Mouse (Mus musculus): ENCODE data around the gene Gm10638. TPM values are rescaled to one million over a fixed set of nuclear protein-coding genes. Genes with fewer than 3 reads are reported as not detected.

The Gm10638 gene
- total and polyA plus RNA-seq, 2 experiments: 0.16 TPM; not detected in 1

DNA sequence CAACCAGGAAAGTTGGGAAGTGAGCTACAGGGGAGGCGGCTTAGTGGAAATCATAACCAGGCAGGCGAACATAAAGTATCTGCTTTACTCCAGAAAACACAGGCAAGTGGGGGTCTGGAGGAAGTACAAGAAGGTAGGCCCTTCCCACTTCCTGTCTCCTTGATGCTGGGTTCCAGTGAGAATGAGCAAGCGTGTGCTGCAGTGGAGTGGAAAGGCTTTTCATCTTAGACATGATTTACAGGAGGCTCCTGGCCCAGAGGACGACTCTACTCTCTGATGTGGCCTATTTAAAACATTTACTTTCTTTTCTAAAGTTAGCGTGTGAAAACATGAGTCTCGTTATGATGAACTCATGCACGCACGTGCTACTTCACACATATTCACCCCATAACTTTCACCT is 33.7 kb downstream of the Gm10638 start:
- Histone ChIP-seq H3K79me2 (ENCODE audit: control insufficient read depth, insufficient read depth, low read length) (no peaks in the 10 kb centered on the region), H3K4me3 (ENCODE audit: insufficient read depth, low read depth, low read length) (no peak overlapping the region), H3K27me3 (ENCODE audit: control insufficient read depth, insufficient read depth, low read length) (no peaks in the 10 kb centered on the region), H3K27ac (replicated peaks; ENCODE audit: insufficient read depth, low read depth, low read length) (no peak overlapping the region), H3K9ac (ENCODE audit: low read depth, low read length) (no peak overlapping the region), H3K4me1 (ENCODE audit: control insufficient read depth, insufficient read depth, low read length) (no peaks in the 10 kb centered on the region), H3K36me3 (ENCODE audit: control insufficient read depth, insufficient read depth, low read length) (no peaks in the 10 kb centered on the region)
- no peak for DNase-seq (ENCODE audit: extremely low read depth, low read depth, low spot score)
- TF ChIP-seq CTCF (IDR thresholded peaks at IDR 0.05; ENCODE audit: low read depth, low read length) (no peak), POLR2A (IDR thresholded peaks at IDR 0.05; ENCODE audit: extremely low read depth, insufficient read depth, low read length) (no peak)
- 89% methylated on average over 8 of the region's 8 CpGs for WGBS

DNA sequence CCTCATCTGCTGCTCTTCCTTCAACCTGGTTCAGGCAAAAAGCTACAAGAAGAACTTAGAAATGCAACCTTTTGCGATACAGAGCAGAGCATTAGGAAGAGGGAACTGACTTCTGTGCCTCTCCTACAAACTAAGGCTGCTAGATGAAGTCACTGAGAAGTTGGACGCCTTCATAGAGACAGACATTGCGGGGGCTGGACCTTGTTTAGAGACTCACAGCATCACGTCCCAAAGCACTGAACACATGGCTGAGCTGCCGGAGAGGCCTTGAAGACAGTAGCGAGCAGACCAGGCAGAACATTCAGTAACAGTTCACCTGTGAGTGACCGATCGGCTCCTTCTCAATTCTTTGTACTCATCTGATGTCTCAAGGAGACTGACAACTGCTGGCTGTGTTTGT is 35.6 kb downstream of the Gm10638 start:
- WGBS: 96% methylated on average over 8 of the region's 8 CpGs
- Histone ChIP-seq H3K4me3 (ENCODE audit: insufficient read depth, low read depth, low read length) (no peak overlapping the region), H3K27me3 (ENCODE audit: control insufficient read depth, insufficient read depth, low read length) (no peaks in the 10 kb centered on the region), H3K27ac (replicated peaks; ENCODE audit: insufficient read depth, low read depth, low read length) (no peak overlapping the region), H3K79me2 (ENCODE audit: control insufficient read depth, insufficient read depth, low read length) (no peaks in the 10 kb centered on the region), H3K9ac (ENCODE audit: low read depth, low read length) (no peak overlapping the region), H3K36me3 (ENCODE audit: control insufficient read depth, insufficient read depth, low read length) (no peaks in the 10 kb centered on the region), H3K4me1 (ENCODE audit: control insufficient read depth, insufficient read depth, low read length) (no peaks in the 10 kb centered on the region)
- no peak for DNase-seq (ENCODE audit: extremely low read depth, low read depth, low spot score)
- TF ChIP-seq CTCF (IDR thresholded peaks at IDR 0.05; ENCODE audit: low read depth, low read length) (no peak), POLR2A (IDR thresholded peaks at IDR 0.05; ENCODE audit: extremely low read depth, insufficient read depth, low read length) (no peak)

- TF ChIP-seq POLR2A (IDR thresholded peaks at IDR 0.05; ENCODE audit: extremely low read depth, insufficient read depth, low read length) (no peak), CTCF (IDR thresholded peaks at IDR 0.05; ENCODE audit: low read depth, low read length) (no peak)
- 59% methylated on average over 5 of the region's 5 CpGs for WGBS
These were observed 41.0 kb downstream of the Gm10638 start for GRCm38 (mm10) chr8:86786498-86786897.

DNA sequence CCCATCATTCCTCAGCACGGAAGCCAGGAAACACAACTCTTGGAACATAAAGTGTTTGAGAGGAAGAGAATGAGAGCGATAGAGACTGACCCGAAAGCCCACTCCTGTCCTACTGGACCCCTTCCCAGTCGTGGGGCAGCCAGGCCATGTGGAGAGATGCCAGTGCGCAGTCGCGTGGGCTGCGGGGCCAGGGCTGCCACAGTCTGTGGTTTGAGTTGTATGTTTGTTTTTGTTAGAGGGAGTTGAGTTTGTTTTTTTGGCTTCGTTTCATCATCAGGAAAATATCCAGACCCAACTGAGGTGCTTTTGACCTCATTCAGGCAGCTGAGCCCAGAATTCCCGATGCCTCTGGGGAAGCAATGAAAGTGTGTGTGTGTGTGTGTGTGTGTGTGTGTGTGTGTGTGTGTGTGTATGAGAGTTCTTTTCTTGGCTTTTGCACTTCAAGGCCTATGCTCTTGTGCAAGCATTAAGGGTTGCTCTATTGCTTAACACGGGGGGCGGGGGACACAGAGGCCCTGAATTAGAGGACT is 42.5 kb downstream of the Gm10638 start:
- peak; percentile 68 for DNase-seq (ENCODE audit: extremely low read depth, low read depth, low spot score)
- no peaks in the 10 kb centered on the region for H3K79me2 ChIP-seq (ENCODE audit: control insufficient read depth, insufficient read depth, low read length)
- no peak overlapping the region for H3K27ac ChIP-seq (replicated peaks; ENCODE audit: insufficient read depth, low read depth, low read length)
- 9% methylated on average over 12 of the region's 12 CpGs for WGBS
- no peaks in the 10 kb centered on the region for H3K27me3 ChIP-seq (ENCODE audit: control insufficient read depth, insufficient read depth, low read length)
- H3K4me3 ChIP-seq (ENCODE audit: insufficient read depth, low read depth, low read length): no peak overlapping the region
- H3K36me3 ChIP-seq (ENCODE audit: control insufficient read depth, insufficient read depth, low read length): no peaks in the 10 kb centered on the region
- H3K4me1 ChIP-seq (ENCODE audit: control insufficient read depth, insufficient read depth, low read length): peaks cover 4% of the 10 kb centered on the region; the same call in 1 of the 2 replicates
- TF ChIP-seq CTCF (IDR thresholded peaks at IDR 0.05; ENCODE audit: low read depth, low read length) (no peak), POLR2A (IDR thresholded peaks at IDR 0.05; ENCODE audit: extremely low read depth, insufficient read depth, low read length) (no peak)
- H3K9ac ChIP-seq (ENCODE audit: low read depth, low read length): no peak overlapping the region

More at GRCm38 (mm10) chr8:86786498-86786897, 41.0 kb downstream of the Gm10638 start:
- Histone ChIP-seq H3K9ac (ENCODE audit: low read depth, low read length) (no peak overlapping the region), H3K4me3 (ENCODE audit: insufficient read depth, low read depth, low read length) (no peak overlapping the region), H3K4me1 (ENCODE audit: control insufficient read depth, insufficient read depth, low read length) (peaks cover 4% of the 10 kb centered on the region; the same call in 1 of the 2 replicates), H3K27me3 (ENCODE audit: control insufficient read depth, insufficient read depth, low read length) (no peaks in the 10 kb centered on the region), H3K27ac (replicated peaks; ENCODE audit: insufficient read depth, low read depth, low read length) (no peak overlapping the region), H3K36me3 (ENCODE audit: control insufficient read depth, insufficient read depth, low read length) (no peaks in the 10 kb centered on the region), H3K79me2 (ENCODE audit: control insufficient read depth, insufficient read depth, low read length) (no peaks in the 10 kb centered on the region)
- no peak for DNase-seq (ENCODE audit: extremely low read depth, low read depth, low spot score)

GRCm38 (mm10) chr8:86789576-86789975 is 44.1 kb downstream of the Gm10638 start:
- no peak for TF ChIP-seq CTCF (IDR thresholded peaks at IDR 0.05; ENCODE audit: low read depth, low read length)
- TF ChIP-seq POLR2A (IDR thresholded peaks at IDR 0.05; ENCODE audit: extremely low read depth, insufficient read depth, low read length): no peak
- Histone ChIP-seq H3K9ac (ENCODE audit: low read depth, low read length) (no peak overlapping the region), H3K4me1 (ENCODE audit: control insufficient read depth, insufficient read depth, low read length) (peaks cover 4% of the 10 kb centered on the region; the same call in 1 of the 2 replicates), H3K79me2 (ENCODE audit: control insufficient read depth, insufficient read depth, low read length) (no peaks in the 10 kb centered on the region), H3K36me3 (ENCODE audit: control insufficient read depth, insufficient read depth, low read length) (no peaks in the 10 kb centered on the region), H3K4me3 (ENCODE audit: insufficient read depth, low read depth, low read length) (no peak overlapping the region), H3K27me3 (ENCODE audit: control insufficient read depth, insufficient read depth, low read length) (no peaks in the 10 kb centered on the region), H3K27ac (replicated peaks; ENCODE audit: insufficient read depth, low read depth, low read length) (no peak overlapping the region)
- DNase-seq (ENCODE audit: extremely low read depth, low read depth, low spot score): no peak
- WGBS: 23% methylated on average over 1 of the region's 1 CpGs

GRCm38 (mm10) chr8:86791542-86791941 is 46.0 kb downstream of the Gm10638 start:
- DNase-seq (ENCODE audit: extremely low read depth, low read depth, low spot score): no peak
- Histone ChIP-seq H3K79me2 (ENCODE audit: control insufficient read depth, insufficient read depth, low read length) (no peaks in the 10 kb centered on the region), H3K36me3 (ENCODE audit: control insufficient read depth, insufficient read depth, low read length) (no peaks in the 10 kb centered on the region), H3K4me1 (ENCODE audit: control insufficient read depth, insufficient read depth, low read length) (peaks cover 4% of the 10 kb centered on the region; the same call in 1 of the 2 replicates), H3K9ac (ENCODE audit: low read depth, low read length) (no peak overlapping the region), H3K4me3 (ENCODE audit: insufficient read depth, low read depth, low read length) (no peak overlapping the region), H3K27ac (replicated peaks; ENCODE audit: insufficient read depth, low read depth, low read length) (no peak overlapping the region), H3K27me3 (ENCODE audit: control insufficient read depth, insufficient read depth, low read length) (no peaks in the 10 kb centered on the region)
- 69% methylated on average over 6 of the region's 6 CpGs for WGBS
- TF ChIP-seq POLR2A (IDR thresholded peaks at IDR 0.05; ENCODE audit: extremely low read depth, insufficient read depth, low read length) (no peak), CTCF (IDR thresholded peaks at IDR 0.05; ENCODE audit: low read depth, low read length) (no peak)

All from liver, adult 2 months (tissue).